Mouse (Mus musculus): ENCODE data around the gene Gm28048.

DNA sequence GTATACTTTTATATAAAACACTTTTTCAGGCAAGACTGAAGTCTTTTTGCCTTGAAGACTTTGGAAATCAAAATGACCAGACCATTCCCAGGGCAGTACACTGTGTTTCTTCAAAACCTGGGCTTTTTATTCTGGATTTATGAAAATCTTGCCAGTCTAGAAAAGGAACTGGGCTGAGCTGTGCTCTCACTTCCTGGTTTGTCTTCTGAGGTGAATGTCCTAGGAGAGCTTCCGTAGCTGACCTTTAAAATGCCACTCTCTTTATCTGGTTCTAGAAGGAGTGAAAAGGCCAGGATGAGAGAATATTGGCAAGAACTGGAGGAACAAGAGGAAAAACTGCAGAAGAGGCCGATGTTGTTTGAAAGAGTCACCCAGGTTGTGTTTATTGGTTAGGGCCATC lies 41.3 kb upstream of the Gm28048 start:
- TF ChIP-seq CTCF (IDR thresholded peaks at IDR 0.05; ENCODE audit: low read depth, low read length) (no peak), POLR2A (IDR thresholded peaks at IDR 0.05; ENCODE audit: borderline replicate concordance, low read depth, low read length) (no peak)
